Mouse (Mus musculus): ENCODE data around the gene Ahdc1.

- TF ChIP-seq NRF1 (IDR thresholded peaks at IDR 0.05; ENCODE audit: low read depth, low read length) (peak; percentile 49), CHD1 (IDR thresholded peaks at IDR 0.05; ENCODE audit: low read depth, low read length) (no peak), CTCF (conservative IDR thresholded peaks at IDR 0.05 in 1 of 2, IDR thresholded peaks at IDR 0.05 in 1 of 2; ENCODE audit: low read depth in 2 of 2, low read length in 2 of 2) (no peak), BHLHE40 (IDR thresholded peaks at IDR 0.05; ENCODE audit: low read depth, low read length) (no peak), POLR2AphosphoS2 (IDR thresholded peaks at IDR 0.05; ENCODE audit: low read depth, low read length) (no peak), GABPA (IDR thresholded peaks at IDR 0.05; ENCODE audit: insufficient replicate concordance, low read depth, low read length) (peak; percentile 42; the same call in 1 of the 2 replicates), POLR2A (IDR thresholded peaks at IDR 0.05; ENCODE audit: low read depth, low read length) (peak; percentile 64; the same call in 1 of the 2 replicates), EP300 (IDR thresholded peaks at IDR 0.05; ENCODE audit: low read length) (no peak), E2F4 (IDR thresholded peaks at IDR 0.05; ENCODE audit: insufficient replicate concordance, low read depth, low read length) (no peak), ZKSCAN1 (IDR thresholded peaks at IDR 0.05; ENCODE audit: borderline replicate concordance, low read depth, low read length) (no peak), USF1 (IDR thresholded peaks at IDR 0.05; ENCODE audit: low read depth, low read length) (no peak), SIN3A (IDR thresholded peaks at IDR 0.05; ENCODE audit: low read length) (peak; percentile 78), KAT2A (IDR thresholded peaks at IDR 0.05; ENCODE audit: insufficient replicate concordance, low read length) (peak; percentile 89; the same call in 1 of the 2 replicates), JUN (IDR thresholded peaks at IDR 0.05; ENCODE audit: insufficient read depth, low read depth, low read length) (no peak)
These were observed at the start of gene Ahdc1 for GRCm38 (mm10) chr4:133011028-133011820.
